Mouse (Mus musculus) midbrain, embryonic 11.5 days (tissue): ENCODE data around the gene Ssbp1. TPM values are rescaled to one million over a fixed set of nuclear protein-coding genes. Genes with fewer than 3 reads are reported as not detected.

ENCODE experiments used
- ATAC-seq: fragments of 200-750 bp; cut with Nextera tagmentation; 2 replicates; pipeline ENCODE4 v1.8.0; 2017; ENCODE audit warnings: moderate TSS enrichment, moderate library complexity; ENCODE audit not compliant: low FRiP score
- DNase-seq: peaks from one replicate; pipeline ENCODE4 v3.0.0; 2015; ENCODE audit warnings: low spot score; ENCODE audit errors: missing footprints
- H3K27ac ChIP-seq: fragments of 300-500 bp; sonication (generic); 2 replicates; pipeline ENCODE4 v1.5.1; 2014; ENCODE audit warnings: low read depth, low read length
- H3K27me3 ChIP-seq: fragments of 300-500 bp; sonication (generic); 2 replicates; pipeline ENCODE4 v1.6.1; 2014; ENCODE audit warnings: mild to moderate bottlenecking, low read length, moderate library complexity, mixed read lengths; ENCODE audit not compliant: control insufficient read depth, insufficient read depth
- H3K36me3 ChIP-seq: fragments of 300-500 bp; sonication (generic); 2 replicates; pipeline ENCODE4 v1.6.1; 2014; ENCODE audit warnings: mild to moderate bottlenecking, low read length, moderate library complexity, mixed read lengths; ENCODE audit not compliant: control insufficient read depth, insufficient read depth
- H3K4me1 ChIP-seq: fragments of 300-500 bp; sonication (generic); 2 replicates; pipeline ENCODE4 v1.6.1; 2014; ENCODE audit warnings: low read length; ENCODE audit not compliant: control insufficient read depth, insufficient read depth
- H3K4me2 ChIP-seq: fragments of 300-500 bp; sonication (generic); 2 replicates; pipeline ENCODE4 v1.6.1; 2014; ENCODE audit warnings: mild to moderate bottlenecking, moderate library complexity
- H3K4me3 ChIP-seq: fragments of 300-500 bp; sonication (generic); 2 replicates; pipeline ENCODE4 v1.5.1; 2014; ENCODE audit warnings: low read depth, low read length
- H3K9ac ChIP-seq: fragments of 300-500 bp; sonication (generic); 2 replicates; pipeline ENCODE4 v1.6.1; 2014; ENCODE audit warnings: low read length
- H3K9me3 ChIP-seq: fragments of 300-500 bp; sonication (generic); 2 replicates; pipeline ENCODE4 v1.6.1; 2016; ENCODE audit warnings: low read length; ENCODE audit not compliant: control insufficient read depth
- WGBS: fragments of 180-500 bp; shearing (Covaris S2); extraction: QIAGEN DNeasy Blood & Tissue Kit; methylation state at CpG from one replicate; pipeline ENCODE4 v1.1.7; 2014; 5-methylcytosine and 5-hydroxymethylcytosine counted together
- polyA plus RNA-seq: library from polyadenylated mRNA; unstranded; fragments of >200 nt; fragmentation: Nextera tagmentation; extraction: Ambion mirVana; gene quantifications from 2 replicates; pipeline ENCODE4 v1.2.1, GENCODE M21; 2014

Gene Ssbp1
- polyA plus RNA-seq, 1 experiment from 2014 or later, result 183 TPM

- H3K4me3 ChIP-seq, result no peak overlapping the region
- no peaks in the 10 kb centered on the region for H3K36me3 ChIP-seq
- ATAC-seq (no peak), DNase-seq (no peak)
- no peaks in the 10 kb centered on the region for H3K9me3 ChIP-seq
- H3K4me2 ChIP-seq, result no peak overlapping the region
- H3K4me1 ChIP-seq, result no peaks in the 10 kb centered on the region
- H3K9ac ChIP-seq, result no peak overlapping the region
- no peaks in the 10 kb centered on the region for H3K27me3 ChIP-seq
- WGBS, result 44% methylated on average over 3 of the region's 3 CpGs
- no peak overlapping the region for H3K27ac ChIP-seq
These were observed 29.4 kb upstream of the Ssbp1 start for GRCm38 (mm10) chr6:40441755-40442154.

- no peak for DNase-seq
- Histone ChIP-seq H3K9ac (no peak overlapping the region), H3K4me1 (no peaks in the 10 kb centered on the region), H3K27me3 (no peaks in the 10 kb centered on the region), H3K27ac (no peak overlapping the region), H3K4me2 (no peak overlapping the region), H3K36me3 (no peaks in the 10 kb centered on the region), H3K9me3 (no peaks in the 10 kb centered on the region), H3K4me3 (no peak overlapping the region)
- 48% methylated on average over 10 of the region's 10 CpGs for WGBS
- no peak for ATAC-seq
These were observed 27.7 kb upstream of the Ssbp1 start for GRCm38 (mm10) chr6:40443281-40443928.

- H3K4me1 ChIP-seq, result no peaks in the 10 kb centered on the region
- H3K9me3 ChIP-seq, result no peaks in the 10 kb centered on the region
- H3K4me2 ChIP-seq, result no peak overlapping the region
- H3K4me3 ChIP-seq, result no peak overlapping the region
- no peak for ATAC-seq
- no peak for DNase-seq
- H3K36me3 ChIP-seq, result no peaks in the 10 kb centered on the region
- no peak overlapping the region for H3K9ac ChIP-seq
- no peak overlapping the region for H3K27ac ChIP-seq
- H3K27me3 ChIP-seq, result no peaks in the 10 kb centered on the region
These were observed 22.5 kb upstream of the Ssbp1 start for GRCm38 (mm10) chr6:40448626-40449025.

GRCm38 (mm10) chr6:40454436-40455041 is 16.6 kb upstream of the Ssbp1 start:
- H3K4me1 ChIP-seq, result no peaks in the 10 kb centered on the region
- 22% methylated on average over 7 of the region's 7 CpGs for WGBS
- no peak for ATAC-seq
- H3K4me3 ChIP-seq, result no peak overlapping the region
- H3K9me3 ChIP-seq, result no peaks in the 10 kb centered on the region
- H3K27me3 ChIP-seq, result no peaks in the 10 kb centered on the region
- no peak overlapping the region for H3K9ac ChIP-seq
- no peak for DNase-seq
- no peak overlapping the region for H3K27ac ChIP-seq
- no peaks in the 10 kb centered on the region for H3K36me3 ChIP-seq
- H3K4me2 ChIP-seq, result no peak overlapping the region

- ATAC-seq (no peak), DNase-seq (no peak)
- Histone ChIP-seq H3K27ac (no peak overlapping the region), H3K9ac (no peak overlapping the region), H3K4me2 (no peak overlapping the region), H3K4me1 (no peaks in the 10 kb centered on the region), H3K27me3 (no peaks in the 10 kb centered on the region), H3K36me3 (no peaks in the 10 kb centered on the region), H3K9me3 (no peaks in the 10 kb centered on the region), H3K4me3 (no peak overlapping the region)
- WGBS, result 50% methylated on average over 6 of the region's 6 CpGs
These were observed 5.4 kb upstream of the Ssbp1 start for GRCm38 (mm10) chr6:40465710-40466109.

GRCm38 (mm10) chr6:40471720-40472010 is 513 bp downstream of the Ssbp1 start:
- peak overlapping the region; percentile 80 for H3K4me3 ChIP-seq
- no peaks in the 10 kb centered on the region for H3K27me3 ChIP-seq
- peak overlapping the region; percentile 90 for H3K27ac ChIP-seq
- 0% methylated on average over 7 of the region's 7 CpGs for WGBS
- H3K4me1 ChIP-seq, result peaks cover 6% of the 10 kb centered on the region
- H3K4me2 ChIP-seq, result peak overlapping the region; percentile 46
- no peaks in the 10 kb centered on the region for H3K9me3 ChIP-seq
- H3K9ac ChIP-seq, result peak overlapping the region; percentile 96
- ATAC-seq, result peak; percentile 12; the same call in 1 of the 2 replicates
- DNase-seq, result no peak
- H3K36me3 ChIP-seq, result peaks cover 6% of the 10 kb centered on the region

GRCm38 (mm10) chr6:40476132-40476531 is 5.0 kb downstream of the Ssbp1 start:
- peaks cover 6% of the 10 kb centered on the region for H3K4me1 ChIP-seq

GRCm38 (mm10) chr6:40479705-40480104 is 8.6 kb downstream of the Ssbp1 start:
- Histone ChIP-seq H3K9ac (no peak overlapping the region), H3K4me1 (no peaks in the 10 kb centered on the region), H3K9me3 (no peaks in the 10 kb centered on the region), H3K36me3 (peaks cover 31% of the 10 kb centered on the region), H3K4me2 (no peak overlapping the region), H3K27ac (no peak overlapping the region), H3K4me3 (no peak overlapping the region), H3K27me3 (no peaks in the 10 kb centered on the region)
- ATAC-seq (no peak), DNase-seq (no peak)
- WGBS, result 95% methylated on average over 1 of the region's 1 CpGs

More at GRCm38 (mm10) chr6:40476132-40476531, 5.0 kb downstream of the Ssbp1 start:
- Histone ChIP-seq H3K4me2 (no peak overlapping the region), H3K27me3 (no peaks in the 10 kb centered on the region), H3K27ac (no peak overlapping the region), H3K9ac (no peak overlapping the region), H3K4me3 (no peak overlapping the region), H3K9me3 (no peaks in the 10 kb centered on the region), H3K36me3 (peaks cover 17% of the 10 kb centered on the region)
- DNase-seq (no peak), ATAC-seq (no peak)
- 94% methylated on average over 4 of the region's 4 CpGs for WGBS

- no peak overlapping the region for H3K27ac ChIP-seq
- no peak for ATAC-seq
- DNase-seq, result no peak
- H3K9ac ChIP-seq, result no peak overlapping the region
- no peaks in the 10 kb centered on the region for H3K27me3 ChIP-seq
- WGBS, result 93% methylated on average over 5 of the region's 5 CpGs
- H3K36me3 ChIP-seq, result peaks cover 23% of the 10 kb centered on the region
- H3K4me3 ChIP-seq, result no peak overlapping the region
- H3K9me3 ChIP-seq, result no peaks in the 10 kb centered on the region
- H3K4me2 ChIP-seq, result no peak overlapping the region
- H3K4me1 ChIP-seq, result no peaks in the 10 kb centered on the region
These were observed 11.2 kb downstream of the Ssbp1 start for GRCm38 (mm10) chr6:40482318-40482717.
